Mouse (Mus musculus): ENCODE measurements around the gene Zfp54. TPM values are rescaled to one million over a fixed set of nuclear protein-coding genes. Genes with fewer than 3 reads are reported as not detected.
"Not testable (repeated sequence)": the region's sequence is repeated elsewhere in the genome, so short reads cannot be mapped to it uniquely, and the experiment has no call there.

The Zfp54 gene
- total RNA-seq (2014; rRNA removed): 3.7 and 5.4 TPM in 2 replicates
- polyA plus RNA-seq (2015; fragmentation: Nextera tagmentation; extraction: Ambion mirVana): 2.3 and 2.8 TPM in 2 replicates

DNA sequence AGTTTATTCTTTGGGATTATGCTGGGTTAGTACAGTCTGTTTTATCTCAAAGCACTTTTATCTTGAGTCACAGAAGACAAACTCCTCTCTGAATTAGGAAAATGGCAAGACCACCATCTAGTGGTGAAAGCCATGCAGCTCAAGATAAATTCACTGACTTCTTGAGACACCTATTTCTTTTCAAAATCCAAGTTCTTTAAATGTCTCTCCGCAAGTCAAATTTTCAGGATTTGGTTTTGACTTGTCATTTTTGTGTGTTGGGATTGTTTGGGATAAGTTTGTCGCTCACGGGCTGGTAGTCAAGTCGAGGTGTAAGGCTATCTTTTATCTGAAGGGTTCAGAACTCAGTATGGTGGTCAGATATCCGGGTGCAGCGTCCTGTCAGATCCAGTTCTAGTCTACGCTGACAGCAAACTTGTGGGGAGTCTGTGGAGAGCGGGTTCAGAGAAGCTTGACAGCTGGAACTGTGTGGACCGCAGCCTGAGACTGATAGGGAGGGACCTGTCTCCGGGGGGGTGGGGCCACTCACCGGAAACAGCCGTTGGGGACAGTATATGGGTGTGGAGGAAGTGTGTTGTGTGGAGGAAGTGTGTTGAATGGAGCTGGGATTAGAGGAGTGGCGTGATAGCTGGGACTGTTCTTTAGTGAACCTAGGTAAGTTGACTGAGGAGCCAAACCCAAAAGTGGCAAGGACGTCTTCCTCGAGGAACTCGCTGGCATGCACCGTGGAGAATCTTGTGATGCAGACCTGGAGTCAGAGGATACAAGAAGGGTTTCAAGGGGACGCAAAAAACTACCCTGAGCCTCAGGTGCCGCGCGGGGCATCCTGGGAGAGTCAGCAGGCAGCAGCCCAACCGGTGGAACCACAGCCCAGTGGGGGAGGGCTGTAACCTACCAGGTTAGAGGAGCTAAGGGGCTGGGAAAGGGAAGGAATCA is at the start of gene Zfp54:
Gene Zfp54, plus strand, starts transcription at position 564 of the 936 bp plus-strand sequence.
- Histone ChIP-seq H3K9ac (replicated peaks; ENCODE audit: low read length, poor library complexity, severe bottlenecking) (peak within 1 kb of the TSS; percentile 57), H3K4me3 (ENCODE audit: low read depth, low read length) (peak within 1 kb of the TSS; percentile 47), H3K4me2 (ENCODE audit: low read depth, low read length, poor library complexity, severe bottlenecking) (peak within 1 kb of the TSS; percentile 90), H3K27me3 (ENCODE audit: insufficient read depth, low read length) (no peaks in the 10 kb centered on the region), H3K9me3 (ENCODE audit: low read length) (no peaks in the 10 kb centered on the region), H3K36me3 (ENCODE audit: insufficient read depth, low read length) (no peaks in the 10 kb centered on the region), H3K27ac (ENCODE audit: low read depth, low read length) (peak within 1 kb of the TSS; percentile 51), H3K4me1 (ENCODE audit: insufficient read depth, low read length) (no peaks in the 10 kb centered on the region)
- under 1% methylated on average over 22 of the region's 22 CpGs for WGBS
- TF ChIP-seq CTCF (IDR thresholded peaks at IDR 0.05): peak; percentile 90
- peak; percentile 98 for ATAC-seq (ENCODE audit: low FRiP score)
- peak; percentile 76 for DNase-seq (ENCODE audit: low spot score)

DNA sequence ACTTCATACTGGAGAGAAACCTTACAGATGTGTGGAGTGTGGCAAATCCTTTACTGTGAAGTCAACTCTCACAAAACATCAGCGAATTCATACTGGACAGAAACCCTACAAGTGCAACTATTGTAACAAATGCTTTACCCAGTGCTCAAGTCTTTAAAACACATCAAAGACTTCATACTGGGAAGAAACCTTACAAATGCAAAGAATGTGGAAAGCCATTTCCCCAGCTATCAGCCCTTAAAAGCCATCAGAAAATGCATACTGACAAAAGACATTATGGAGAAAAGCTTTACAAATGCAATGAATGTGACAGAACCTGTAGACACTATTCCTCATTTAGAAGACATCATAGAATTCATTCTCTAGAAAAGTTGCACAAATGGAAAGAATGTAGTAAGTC is 47.7 kb upstream of the Zfp54 start:
- Histone ChIP-seq H3K9ac (replicated peaks; ENCODE audit: low read length, poor library complexity, severe bottlenecking) (no peak overlapping the region), H3K36me3 (ENCODE audit: insufficient read depth, low read length) (no peaks in the 10 kb centered on the region), H3K9me3 (ENCODE audit: low read length) (no peaks in the 10 kb centered on the region), H3K4me3 (ENCODE audit: low read depth, low read length) (no peak overlapping the region), H3K4me2 (ENCODE audit: low read depth, low read length, poor library complexity, severe bottlenecking) (no peak overlapping the region), H3K27ac (ENCODE audit: low read depth, low read length) (no peak overlapping the region), H3K4me1 (ENCODE audit: insufficient read depth, low read length) (no peaks in the 10 kb centered on the region), H3K27me3 (ENCODE audit: insufficient read depth, low read length) (no peaks in the 10 kb centered on the region)
- DNase-seq (ENCODE audit: low spot score) (no peak), ATAC-seq (ENCODE audit: low FRiP score) (no peak)
- 32% methylated on average over 1 of the region's 1 CpGs for whole genome bisulfite sequencing
- no peak for TF ChIP-seq CTCF (IDR thresholded peaks at IDR 0.05)

DNA sequence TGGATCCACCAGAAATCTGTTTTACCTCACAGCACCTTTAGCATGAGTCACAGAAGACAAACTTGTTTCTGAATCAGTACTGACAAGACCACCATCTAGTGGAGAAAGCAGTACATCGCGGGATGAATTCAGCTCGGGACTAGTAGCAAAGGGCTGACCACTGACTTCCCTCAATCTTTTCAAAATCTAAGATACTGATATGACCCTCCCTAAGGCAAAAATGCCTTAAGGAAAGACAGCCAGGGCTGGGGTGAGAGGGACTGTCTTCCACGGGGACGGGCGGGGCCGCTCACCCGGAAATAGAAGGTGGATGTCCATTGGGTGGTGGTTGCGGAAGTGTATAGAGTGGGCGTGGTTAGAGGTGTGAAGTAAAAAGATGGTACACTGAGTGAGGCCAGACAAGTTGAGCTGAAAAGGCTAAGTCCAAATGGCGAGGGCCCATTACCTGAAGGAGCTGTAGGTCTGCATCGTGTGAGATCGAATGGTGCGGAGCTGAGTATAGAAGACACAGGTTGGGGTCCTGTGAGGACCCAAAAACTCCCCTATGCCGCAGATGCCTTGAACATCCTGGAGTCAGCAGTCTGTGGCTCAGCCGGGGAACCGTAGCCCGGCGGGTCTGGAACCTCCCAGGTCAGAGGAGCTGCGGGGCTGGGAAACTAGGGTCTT is 39.5 kb upstream of the Zfp54 start, which contains the start of gene Zfp677:
Gene Zfp677, plus strand, starts transcription at position 358 of the 666 bp plus-strand sequence.
- Histone ChIP-seq H3K9ac (replicated peaks; ENCODE audit: low read length, poor library complexity, severe bottlenecking) (peak within 1 kb of the TSS; percentile 55), H3K9me3 (ENCODE audit: low read length) (no peaks in the 10 kb centered on the region), H3K27me3 (ENCODE audit: insufficient read depth, low read length) (no peaks in the 10 kb centered on the region), H3K4me2 (ENCODE audit: low read depth, low read length, poor library complexity, severe bottlenecking) (peak within 1 kb of the TSS; percentile 90), H3K4me1 (ENCODE audit: insufficient read depth, low read length) (no peaks in the 10 kb centered on the region), H3K27ac (ENCODE audit: low read depth, low read length) (0 out of 2 replicates have a peak within 1 kb of the TSS, but pooled peaks have one; percentile 43), H3K36me3 (ENCODE audit: insufficient read depth, low read length) (no peaks in the 10 kb centered on the region), H3K4me3 (ENCODE audit: low read depth, low read length) (peak within 1 kb of the TSS; percentile 47)
- 8% methylated on average over 20 of the region's 20 CpGs for WGBS
- TF ChIP-seq CTCF (IDR thresholded peaks at IDR 0.05): peak; percentile 85
- ATAC-seq (ENCODE audit: low FRiP score) (peak; percentile 98), DNase-seq (ENCODE audit: low spot score) (peak; percentile 61)

- no peak overlapping the region for H3K27ac ChIP-seq (ENCODE audit: low read depth, low read length)
- DNase-seq (ENCODE audit: low spot score): no peak
- no peaks in the 10 kb centered on the region for H3K9me3 ChIP-seq (ENCODE audit: low read length)
- ATAC-seq (ENCODE audit: low FRiP score): peak; percentile 64; the same call in 1 of the 2 replicates
- 22% methylated on average over 8 of the region's 8 CpGs for WGBS
- H3K4me3 ChIP-seq (ENCODE audit: low read depth, low read length): peak overlapping the region; percentile 47
- peak overlapping the region; percentile 90 for H3K4me2 ChIP-seq (ENCODE audit: low read depth, low read length, poor library complexity, severe bottlenecking)
- TF ChIP-seq CTCF (IDR thresholded peaks at IDR 0.05): no peak
- peak overlapping the region; percentile 55 for H3K9ac ChIP-seq (replicated peaks; ENCODE audit: low read length, poor library complexity, severe bottlenecking)
- H3K4me1 ChIP-seq (ENCODE audit: insufficient read depth, low read length): no peaks in the 10 kb centered on the region
- no peaks in the 10 kb centered on the region for H3K36me3 ChIP-seq (ENCODE audit: insufficient read depth, low read length)
- H3K27me3 ChIP-seq (ENCODE audit: insufficient read depth, low read length): no peaks in the 10 kb centered on the region
Observed at GRCm38 (mm10) chr17:21384057-21384411, 39.0 kb upstream of the Zfp54 start.

GRCm38 (mm10) chr17:21438806-21439400 is 15.9 kb downstream of the Zfp54 start:
- not testable (repeated sequence) for H3K9me3 ChIP-seq (ENCODE audit: low read length); H3K4me1 ChIP-seq (ENCODE audit: insufficient read depth, low read length); H3K4me3 ChIP-seq (ENCODE audit: low read depth, low read length); H3K4me2 ChIP-seq (ENCODE audit: low read depth, low read length, poor library complexity, severe bottlenecking); ATAC-seq (ENCODE audit: low FRiP score); H3K27me3 ChIP-seq (ENCODE audit: insufficient read depth, low read length); DNase-seq (ENCODE audit: low spot score); H3K36me3 ChIP-seq (ENCODE audit: insufficient read depth, low read length); H3K27ac ChIP-seq (ENCODE audit: low read depth, low read length); H3K9ac ChIP-seq (replicated peaks; ENCODE audit: low read length, poor library complexity, severe bottlenecking)
- WGBS: 81% methylated on average over 9 of the region's 9 CpGs

Data from midbrain, postnatal 0 days (tissue).